Mouse (Mus musculus) midbrain, embryonic 11.5 days (tissue): ENCODE results near the gene Dxo. TPM values are rescaled to one million over a fixed set of nuclear protein-coding genes. Genes with fewer than 3 reads are reported as not detected.
"Not testable (repeated sequence)": the region's sequence is repeated elsewhere in the genome, so short reads cannot be mapped to it uniquely, and the experiment has no call there.

Source experiments
- ATAC-seq: fragments of 200-750 bp; cut with Nextera tagmentation; 2 replicates; pipeline ENCODE4 v1.8.0; 2017; ENCODE audit warnings: moderate TSS enrichment, moderate library complexity; ENCODE audit not compliant: low FRiP score
- DNase-seq: peaks from one replicate; pipeline ENCODE4 v3.0.0; 2015; ENCODE audit warnings: low spot score; ENCODE audit errors: missing footprints
- H3K27ac ChIP-seq: fragments of 300-500 bp; sonication (generic); 2 replicates; pipeline ENCODE4 v1.5.1; 2014; ENCODE audit warnings: low read depth, low read length
- H3K27me3 ChIP-seq: fragments of 300-500 bp; sonication (generic); 2 replicates; pipeline ENCODE4 v1.6.1; 2014; ENCODE audit warnings: mild to moderate bottlenecking, low read length, moderate library complexity, mixed read lengths; ENCODE audit not compliant: control insufficient read depth, insufficient read depth
- H3K36me3 ChIP-seq: fragments of 300-500 bp; sonication (generic); 2 replicates; pipeline ENCODE4 v1.6.1; 2014; ENCODE audit warnings: mild to moderate bottlenecking, low read length, moderate library complexity, mixed read lengths; ENCODE audit not compliant: control insufficient read depth, insufficient read depth
- H3K4me1 ChIP-seq: fragments of 300-500 bp; sonication (generic); 2 replicates; pipeline ENCODE4 v1.6.1; 2014; ENCODE audit warnings: low read length; ENCODE audit not compliant: control insufficient read depth, insufficient read depth
- H3K4me2 ChIP-seq: fragments of 300-500 bp; sonication (generic); 2 replicates; pipeline ENCODE4 v1.6.1; 2014; ENCODE audit warnings: mild to moderate bottlenecking, moderate library complexity
- H3K4me3 ChIP-seq: fragments of 300-500 bp; sonication (generic); 2 replicates; pipeline ENCODE4 v1.5.1; 2014; ENCODE audit warnings: low read depth, low read length
- H3K9ac ChIP-seq: fragments of 300-500 bp; sonication (generic); 2 replicates; pipeline ENCODE4 v1.6.1; 2014; ENCODE audit warnings: low read length
- H3K9me3 ChIP-seq: fragments of 300-500 bp; sonication (generic); 2 replicates; pipeline ENCODE4 v1.6.1; 2016; ENCODE audit warnings: low read length; ENCODE audit not compliant: control insufficient read depth
- WGBS: fragments of 180-500 bp; shearing (Covaris S2); extraction: QIAGEN DNeasy Blood & Tissue Kit; methylation state at CpG from one replicate; pipeline ENCODE4 v1.1.7; 2014; 5-methylcytosine and 5-hydroxymethylcytosine counted together
- polyA plus RNA-seq: library from polyadenylated mRNA; unstranded; fragments of >200 nt; fragmentation: Nextera tagmentation; extraction: Ambion mirVana; gene quantifications from 2 replicates; pipeline ENCODE4 v1.2.1, GENCODE M21; 2014

Gene Dxo
- polyA plus RNA-seq, 1 experiment from 2014 or later: 64.8 TPM

GRCm38 (mm10) chr17:34811275-34811674 lies 25.5 kb upstream of the Dxo start:
- Histone ChIP-seq H3K4me3 (no peak overlapping the region), H3K4me1 (no peaks in the 10 kb centered on the region), H3K9ac (no peak overlapping the region), H3K9me3 (no peaks in the 10 kb centered on the region), H3K27me3 (no peaks in the 10 kb centered on the region), H3K36me3 (no peaks in the 10 kb centered on the region), H3K4me2 (no peak overlapping the region), H3K27ac (no peak overlapping the region)
- ATAC-seq (no peak), DNase-seq (no peak)
- 70% methylated on average over 15 of the region's 15 CpGs for WGBS

- DNase-seq: peak; percentile 87
- H3K4me3 ChIP-seq, H3K4me1 ChIP-seq, H3K9me3 ChIP-seq, H3K4me2 ChIP-seq, H3K9ac ChIP-seq, H3K27me3 ChIP-seq, H3K27ac ChIP-seq, ATAC-seq, H3K36me3 ChIP-seq: not testable (repeated sequence)
- WGBS: 64% methylated on average over 12 of the region's 12 CpGs
Measured at GRCm38 (mm10) chr17:34813747-34814146, 23.1 kb upstream of the Dxo start.

- DNase-seq (no peak), ATAC-seq (no peak)
- no peaks in the 10 kb centered on the region for H3K36me3 ChIP-seq
- no peak overlapping the region for H3K27ac ChIP-seq
- H3K27me3 ChIP-seq: no peaks in the 10 kb centered on the region
- H3K4me3 ChIP-seq: no peak overlapping the region
- WGBS: 78% methylated on average over 7 of the region's 7 CpGs
- H3K4me1 ChIP-seq: no peaks in the 10 kb centered on the region
- no peak overlapping the region for H3K4me2 ChIP-seq
- H3K9me3 ChIP-seq: no peaks in the 10 kb centered on the region
- H3K9ac ChIP-seq: no peak overlapping the region
Measured at GRCm38 (mm10) chr17:34814818-34815370, 21.9 kb upstream of the Dxo start.

- not testable (repeated sequence) for H3K36me3 ChIP-seq, H3K4me2 ChIP-seq
- WGBS: 83% methylated on average over 1 of the region's 1 CpGs
Measured at GRCm38 (mm10) chr17:34830776-34831175, 6.0 kb upstream of the Dxo start.

GRCm38 (mm10) chr17:34836155-34836855 lies 514 bp upstream of the Dxo start:
- peaks cover 17% of the 10 kb centered on the region for H3K4me1 ChIP-seq
- WGBS: 4% methylated on average over 48 of the region's 48 CpGs
- H3K36me3 ChIP-seq: peaks cover 4% of the 10 kb centered on the region
- H3K27me3 ChIP-seq: no peaks in the 10 kb centered on the region
- H3K4me3 ChIP-seq: peak overlapping the region; percentile 83
- H3K27ac ChIP-seq: peak overlapping the region; percentile 49
- H3K9me3 ChIP-seq: no peaks in the 10 kb centered on the region
- DNase-seq (peak; percentile 88), ATAC-seq (peak; percentile 92)
- peak overlapping the region; percentile 96 for H3K4me2 ChIP-seq
- H3K9ac ChIP-seq: peak overlapping the region; percentile 75

More at GRCm38 (mm10) chr17:34830776-34831175, 6.0 kb upstream of the Dxo start:
- not testable (repeated sequence) for H3K27ac ChIP-seq, DNase-seq, H3K27me3 ChIP-seq, ATAC-seq, H3K9me3 ChIP-seq, H3K4me3 ChIP-seq, H3K9ac ChIP-seq, H3K4me1 ChIP-seq

GRCm38 (mm10) chr17:34837464-34838324 lies 875 bp downstream of the Dxo start:
- Histone ChIP-seq H3K27me3 (no peaks in the 10 kb centered on the region), H3K4me1 (peaks cover 17% of the 10 kb centered on the region), H3K4me2 (peak overlapping the region; percentile 98), H3K9ac (peak overlapping the region; percentile 75), H3K36me3 (peaks cover 4% of the 10 kb centered on the region), H3K4me3 (peak overlapping the region; percentile 83), H3K27ac (no peak overlapping the region), H3K9me3 (no peaks in the 10 kb centered on the region)
- WGBS: 43% methylated on average over 43 of the region's 43 CpGs
- peak; percentile 28 for ATAC-seq
- DNase-seq: peak; percentile 56

GRCm38 (mm10) chr17:34838785-34839184 lies 2.0 kb downstream of the Dxo start:
- H3K4me3 ChIP-seq: no peak overlapping the region
- no peak overlapping the region for H3K27ac ChIP-seq
- H3K27me3 ChIP-seq: no peaks in the 10 kb centered on the region
- ATAC-seq (no peak), DNase-seq (no peak)
- no peak overlapping the region for H3K4me2 ChIP-seq
- peaks cover 4% of the 10 kb centered on the region for H3K36me3 ChIP-seq
- WGBS: 88% methylated on average over 7 of the region's 7 CpGs
- H3K9me3 ChIP-seq: no peaks in the 10 kb centered on the region
- H3K9ac ChIP-seq: no peak overlapping the region
- peaks cover 17% of the 10 kb centered on the region for H3K4me1 ChIP-seq

GRCm38 (mm10) chr17:34840736-34841307 lies 4.0 kb downstream of the Dxo start:
- Histone ChIP-seq H3K27me3 (no peaks in the 10 kb centered on the region), H3K4me1 (peaks cover 14% of the 10 kb centered on the region), H3K4me2 (no peak overlapping the region), H3K9me3 (no peaks in the 10 kb centered on the region), H3K4me3 (no peak overlapping the region), H3K27ac (no peak overlapping the region), H3K36me3 (peaks cover 12% of the 10 kb centered on the region), H3K9ac (no peak overlapping the region)
- DNase-seq (peak; percentile 82), ATAC-seq (no peak)
- 89% methylated on average over 6 of the region's 6 CpGs for WGBS
